Mouse (Mus musculus) forebrain, embryonic 15.5 days (tissue): ENCODE data around the gene Epn2. TPM values are rescaled to one million over a fixed set of nuclear protein-coding genes. Genes with fewer than 3 reads are reported as not detected.
"Not testable (repeated sequence)": the region's sequence is repeated elsewhere in the genome, so short reads cannot be mapped to it uniquely, and the experiment has no call there.

Source experiments
- ATAC-seq: fragments of 200-750 bp; cut with Nextera tagmentation; replicated peaks from 2 replicates; pipeline ENCODE4 v1.8.0; 2017; ENCODE audit warnings: mild to moderate bottlenecking, moderate TSS enrichment, moderate library complexity
- H3K27ac ChIP-seq: fragments of 300-500 bp; sonication (generic); replicated peaks from 2 replicates; pipeline ENCODE4 v1.5.1; 2015; ENCODE audit warnings: mild to moderate bottlenecking, inconsistent platforms
- H3K27me3 ChIP-seq: fragments of 300-500 bp; sonication (generic); 2 replicates; pipeline ENCODE4 v1.6.1; 2015; ENCODE audit warnings: inconsistent platforms
- H3K36me3 ChIP-seq: fragments of 300-500 bp; sonication (generic); 2 replicates; pipeline ENCODE4 v1.6.1; 2015; ENCODE audit warnings: mild to moderate bottlenecking, inconsistent platforms
- H3K4me1 ChIP-seq: fragments of 300-500 bp; sonication (generic); 2 replicates; pipeline ENCODE4 v1.6.1; 2015; ENCODE audit warnings: inconsistent platforms
- H3K4me2 ChIP-seq: fragments of 300-500 bp; sonication (generic); replicated peaks from 2 replicates; pipeline ENCODE4 v1.6.1; 2015; ENCODE audit warnings: mild to moderate bottlenecking, inconsistent platforms
- H3K4me3 ChIP-seq: fragments of 300-500 bp; sonication (generic); 2 replicates; pipeline ENCODE4 v1.5.1; 2015; ENCODE audit warnings: mild to moderate bottlenecking, inconsistent platforms
- H3K9ac ChIP-seq: fragments of 300-500 bp; sonication (generic); replicated peaks from 2 replicates; pipeline ENCODE4 v1.6.1; 2015; ENCODE audit warnings: mild to moderate bottlenecking, inconsistent platforms
- H3K9me3 ChIP-seq: fragments of 300-500 bp; sonication (generic); 2 replicates; pipeline ENCODE4 v1.6.1; 2016; ENCODE audit warnings: inconsistent platforms
- WGBS: fragments of 180-500 bp; shearing (Covaris S2); methylation state at CpG from one replicate; pipeline ENCODE4 v1.1.7; 2015; ENCODE audit warnings: mixed read lengths; 5-methylcytosine and 5-hydroxymethylcytosine counted together
- polyA plus RNA-seq: library from polyadenylated mRNA; unstranded; fragments of >200 nt; fragmentation: Nextera tagmentation; extraction: Ambion mirVana; gene quantifications from 2 replicates; pipeline ENCODE4 v1.2.1, GENCODE M21; 2015

The Epn2 gene
- polyA plus RNA-seq, 1 experiment from 2014 or later: 67.3 TPM

- no peaks in the 10 kb centered on the region for H3K9me3 ChIP-seq
- H3K9ac ChIP-seq: no peak overlapping the region
- no peak for ATAC-seq
- 83% methylated on average over 4 of the region's 4 CpGs for WGBS
- H3K4me2 ChIP-seq: no peak overlapping the region
- no peaks in the 10 kb centered on the region for H3K27me3 ChIP-seq
- H3K4me3 ChIP-seq: no peak overlapping the region
- H3K4me1 ChIP-seq: no peaks in the 10 kb centered on the region
- H3K36me3 ChIP-seq: no peaks in the 10 kb centered on the region
- H3K27ac ChIP-seq: no peak overlapping the region
Observed at GRCm38 (mm10) chr11:61585421-61585820, 5.9 kb upstream of the Epn2 start.

DNA sequence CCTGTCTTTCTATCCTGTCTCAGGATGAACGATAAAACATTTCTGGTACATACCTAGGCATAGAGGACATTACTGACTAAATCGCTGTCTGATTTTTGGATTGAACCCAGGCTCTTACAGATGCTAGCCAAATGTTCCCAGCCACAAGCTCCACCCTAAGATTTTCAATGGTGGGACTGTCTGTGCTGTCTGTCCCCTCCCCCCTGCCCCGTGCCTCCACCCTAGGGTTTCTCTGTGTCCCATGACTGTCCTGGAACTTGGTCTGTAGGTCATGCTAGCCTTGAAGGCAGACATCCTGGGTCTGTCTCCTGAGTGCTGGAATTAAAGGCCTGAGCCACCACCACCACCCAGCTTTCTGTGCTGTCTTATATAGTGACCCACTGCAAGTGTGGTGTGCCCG lies 5.3 kb upstream of the Epn2 start:
- WGBS: 85% methylated on average over 4 of the region's 4 CpGs
- Histone ChIP-seq H3K4me1 (no peaks in the 10 kb centered on the region), H3K9me3 (no peaks in the 10 kb centered on the region), H3K4me3 (no peak overlapping the region), H3K4me2 (no peak overlapping the region), H3K9ac (no peak overlapping the region), H3K27ac (no peak overlapping the region), H3K36me3 (no peaks in the 10 kb centered on the region), H3K27me3 (no peaks in the 10 kb centered on the region)
- no peak for ATAC-seq

GRCm38 (mm10) chr11:61584096-61584495 lies 4.6 kb upstream of the Epn2 start:
- no peak overlapping the region for H3K9ac ChIP-seq
- ATAC-seq: no peak
- no peaks in the 10 kb centered on the region for H3K9me3 ChIP-seq
- no peaks in the 10 kb centered on the region for H3K36me3 ChIP-seq
- no peak overlapping the region for H3K27ac ChIP-seq
- 79% methylated on average over 6 of the region's 6 CpGs for WGBS
- no peak overlapping the region for H3K4me2 ChIP-seq
- H3K27me3 ChIP-seq: no peaks in the 10 kb centered on the region
- H3K4me3 ChIP-seq: no peak overlapping the region
- H3K4me1 ChIP-seq: no peaks in the 10 kb centered on the region

DNA sequence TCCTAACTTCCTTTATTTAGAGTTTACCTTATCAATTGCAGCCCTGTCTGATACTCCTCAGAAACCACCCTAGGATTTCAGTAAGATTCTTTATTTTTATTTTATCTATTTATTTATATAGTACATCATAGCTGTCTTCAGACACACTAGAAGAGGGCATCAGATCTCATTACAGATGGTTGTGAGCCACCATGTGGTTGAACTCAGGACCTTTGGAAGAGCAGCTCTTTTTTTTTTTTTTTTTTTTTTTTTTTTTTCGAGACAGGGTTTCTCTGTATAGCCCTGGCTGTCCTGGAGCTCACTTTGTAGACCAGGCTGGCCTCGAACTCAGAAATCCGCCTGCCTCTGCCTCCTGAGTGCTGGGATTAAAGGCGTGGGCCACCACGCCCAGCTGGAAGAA lies 3.3 kb upstream of the Epn2 start:
- 95% methylated on average over 4 of the region's 5 CpGs for WGBS
- H3K27me3 ChIP-seq, H3K9ac ChIP-seq, H3K4me2 ChIP-seq, H3K36me3 ChIP-seq, ATAC-seq, H3K27ac ChIP-seq, H3K4me3 ChIP-seq, H3K4me1 ChIP-seq, H3K9me3 ChIP-seq: not testable (repeated sequence)

DNA sequence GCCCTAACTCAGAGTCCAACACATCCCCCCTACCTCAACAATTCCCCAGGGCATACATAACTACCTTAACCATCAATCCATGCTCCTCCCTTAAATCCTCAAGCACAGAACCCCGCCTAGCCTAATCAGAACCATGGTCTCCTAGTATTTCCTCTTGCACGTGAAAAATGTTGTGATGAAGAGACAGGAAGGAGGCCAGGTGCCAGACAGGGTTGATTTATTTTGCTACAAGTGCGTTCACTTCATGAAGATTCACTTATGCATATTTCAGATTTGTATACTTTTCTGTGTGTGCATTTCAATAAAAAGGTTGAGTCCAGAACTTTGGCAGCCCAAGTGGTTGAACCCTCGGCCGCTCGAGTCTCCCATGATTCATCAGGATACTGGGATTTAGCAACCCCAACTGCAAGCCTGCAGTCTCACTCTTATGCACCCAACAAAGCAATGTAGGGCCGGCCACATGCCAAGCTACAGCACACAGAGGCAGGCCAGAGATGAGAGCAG lies 443 bp upstream of the Epn2 start:
- peak overlapping the region; percentile 98 for H3K4me3 ChIP-seq
- no peak overlapping the region; the same call in 1 of the 2 replicates for H3K27ac ChIP-seq
- 87% methylated on average over 7 of the region's 7 CpGs for WGBS
- H3K4me1 ChIP-seq: peaks cover 20% of the 10 kb centered on the region
- peak overlapping the region; percentile 76 for H3K4me2 ChIP-seq
- no peak overlapping the region for H3K9ac ChIP-seq
- no peak for ATAC-seq
- no peaks in the 10 kb centered on the region for H3K9me3 ChIP-seq
- H3K27me3 ChIP-seq: no peaks in the 10 kb centered on the region
- no peaks in the 10 kb centered on the region for H3K36me3 ChIP-seq

DNA sequence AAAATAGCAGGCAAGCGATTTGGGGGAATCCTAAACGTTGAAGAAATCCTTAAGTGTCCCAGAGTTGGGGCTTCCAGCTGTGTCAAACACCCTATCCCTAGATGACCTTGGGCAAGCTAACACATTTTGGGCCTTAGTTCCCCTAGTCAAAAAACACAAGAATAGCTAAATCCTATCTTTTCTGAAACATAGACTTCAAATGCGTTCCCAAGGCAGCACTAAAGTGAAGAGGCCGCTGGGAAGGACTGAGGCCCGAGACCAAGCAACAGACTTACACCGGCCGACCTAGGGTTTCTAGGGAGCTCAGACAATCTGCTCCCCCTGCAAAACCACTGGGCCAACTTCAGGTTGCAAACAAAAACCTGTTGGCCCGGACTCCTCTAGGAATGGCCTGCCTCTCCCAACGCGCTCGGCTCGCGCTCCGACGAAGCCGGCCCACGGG lies 925 bp downstream of the Epn2 start:
- H3K36me3 ChIP-seq: no peaks in the 10 kb centered on the region
- no peaks in the 10 kb centered on the region for H3K9me3 ChIP-seq
- peak overlapping the region; percentile 93 for H3K9ac ChIP-seq
- peak overlapping the region; percentile 89 for H3K27ac ChIP-seq
- H3K4me3 ChIP-seq: peak overlapping the region; percentile 98
- under 1% methylated on average over 17 of the region's 17 CpGs for WGBS
- H3K27me3 ChIP-seq: no peaks in the 10 kb centered on the region
- H3K4me2 ChIP-seq: peak overlapping the region; percentile 76
- H3K4me1 ChIP-seq: peaks cover 22% of the 10 kb centered on the region
- no peak for ATAC-seq

- H3K9me3 ChIP-seq: no peaks in the 10 kb centered on the region
- peak overlapping the region; percentile 98 for H3K4me3 ChIP-seq
- no peaks in the 10 kb centered on the region for H3K27me3 ChIP-seq
- peak overlapping the region; percentile 93 for H3K9ac ChIP-seq
- H3K4me2 ChIP-seq: peak overlapping the region; percentile 76
- no peak for ATAC-seq
- H3K4me1 ChIP-seq: peaks cover 25% of the 10 kb centered on the region
- WGBS: 0% methylated on average over 5 of the region's 5 CpGs
- H3K27ac ChIP-seq: no peak overlapping the region
- no peaks in the 10 kb centered on the region for H3K36me3 ChIP-seq
Observed at GRCm38 (mm10) chr11:61577991-61578390, 1.5 kb downstream of the Epn2 start.

DNA sequence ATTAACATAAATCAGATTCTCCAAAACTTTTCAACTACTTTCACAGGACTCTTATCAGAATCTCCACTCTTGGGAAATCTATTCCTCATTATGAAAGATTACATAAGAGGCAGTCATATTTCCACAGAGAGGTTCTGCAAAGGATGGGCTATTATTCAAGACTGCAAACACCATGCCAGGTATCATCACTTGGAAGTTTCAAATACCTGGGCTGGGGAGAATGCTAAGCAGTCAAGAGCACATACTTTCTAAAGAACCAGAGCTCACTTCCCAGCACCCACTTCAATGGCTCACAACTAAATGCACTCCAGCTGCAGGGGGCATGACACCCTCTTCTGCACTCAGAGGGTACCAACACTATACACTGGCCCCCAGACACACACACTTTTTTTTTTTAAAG lies 2.1 kb downstream of the Epn2 start:
- no peak overlapping the region for H3K9ac ChIP-seq
- H3K4me3 ChIP-seq: peak overlapping the region; percentile 98
- no peaks in the 10 kb centered on the region for H3K27me3 ChIP-seq
- no peaks in the 10 kb centered on the region for H3K9me3 ChIP-seq
- no peaks in the 10 kb centered on the region for H3K36me3 ChIP-seq
- peak overlapping the region; percentile 76 for H3K4me2 ChIP-seq
- no peak for ATAC-seq
- H3K4me1 ChIP-seq: peaks cover 25% of the 10 kb centered on the region
- no peak overlapping the region for H3K27ac ChIP-seq

DNA sequence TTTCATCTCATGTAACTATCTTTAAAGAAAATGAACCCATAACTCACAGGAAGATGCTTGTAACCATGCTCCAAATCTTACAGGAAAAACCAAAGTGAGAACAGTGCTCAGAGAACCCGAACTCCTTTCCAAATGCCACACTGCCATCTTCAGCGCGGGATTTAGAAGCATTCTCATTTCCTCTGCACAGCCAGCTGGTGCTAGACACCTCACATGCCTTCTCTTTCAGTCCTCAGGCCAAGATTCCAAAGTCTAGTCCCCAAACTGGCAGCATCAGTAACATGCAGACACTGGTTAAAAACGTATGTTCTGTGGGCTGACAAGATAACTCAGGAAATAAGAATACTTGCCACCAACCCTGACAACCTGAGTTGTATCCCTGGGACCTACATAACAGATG lies 6.2 kb downstream of the Epn2 start:
- WGBS: 70% methylated on average over 4 of the region's 4 CpGs
- no peak overlapping the region for H3K27ac ChIP-seq

GRCm38 (mm10) chr11:61571225-61571624 lies 8.3 kb downstream of the Epn2 start:
- Histone ChIP-seq H3K4me2 (no peak overlapping the region), H3K27ac (no peak overlapping the region), H3K27me3 (no peaks in the 10 kb centered on the region), H3K4me3 (no peak overlapping the region), H3K9ac (no peak overlapping the region), H3K4me1 (peaks cover 5% of the 10 kb centered on the region; the same call in 1 of the 2 replicates), H3K9me3 (no peaks in the 10 kb centered on the region), H3K36me3 (no peaks in the 10 kb centered on the region)
- ATAC-seq: no peak
- 89% methylated on average over 3 of the region's 3 CpGs for WGBS

More for the DNA sequence above, 6.2 kb downstream of the Epn2 start:
- Histone ChIP-seq H3K9me3 (no peaks in the 10 kb centered on the region), H3K36me3 (no peaks in the 10 kb centered on the region), H3K27me3 (no peaks in the 10 kb centered on the region), H3K9ac (no peak overlapping the region), H3K4me3 (no peak overlapping the region), H3K4me2 (no peak overlapping the region), H3K4me1 (peaks cover 22% of the 10 kb centered on the region)
- ATAC-seq: no peak

- no peak for ATAC-seq
- WGBS: 90% methylated on average over 1 of the region's 1 CpGs
Observed at GRCm38 (mm10) chr11:61569671-61570070, 9.8 kb downstream of the Epn2 start.

GRCm38 (mm10) chr11:61564566-61564965 lies 14.9 kb downstream of the Epn2 start:
- WGBS: 72% methylated on average over 2 of the region's 2 CpGs
- Histone ChIP-seq H3K27ac (no peak overlapping the region), H3K9me3 (no peaks in the 10 kb centered on the region), H3K4me3 (no peak overlapping the region), H3K4me2 (no peak overlapping the region), H3K27me3 (no peaks in the 10 kb centered on the region), H3K4me1 (peaks cover 12% of the 10 kb centered on the region), H3K9ac (no peak overlapping the region), H3K36me3 (no peaks in the 10 kb centered on the region)
- ATAC-seq: no peak

More at GRCm38 (mm10) chr11:61569671-61570070, 9.8 kb downstream of the Epn2 start:
- Histone ChIP-seq H3K4me1 (peaks cover 11% of the 10 kb centered on the region; the same call in 1 of the 2 replicates), H3K27ac (no peak overlapping the region), H3K9me3 (no peaks in the 10 kb centered on the region), H3K36me3 (no peaks in the 10 kb centered on the region), H3K4me2 (no peak overlapping the region), H3K4me3 (no peak overlapping the region), H3K9ac (no peak overlapping the region), H3K27me3 (no peaks in the 10 kb centered on the region)

GRCm38 (mm10) chr11:61563939-61564338 lies 15.5 kb downstream of the Epn2 start:
- Histone ChIP-seq H3K9ac (no peak overlapping the region), H3K36me3 (no peaks in the 10 kb centered on the region), H3K27ac (no peak overlapping the region), H3K4me2 (no peak overlapping the region), H3K4me1 (peaks cover 12% of the 10 kb centered on the region), H3K27me3 (no peaks in the 10 kb centered on the region), H3K9me3 (no peaks in the 10 kb centered on the region), H3K4me3 (no peak overlapping the region)
- no peak for ATAC-seq
- 87% methylated on average over 4 of the region's 4 CpGs for WGBS
